Mouse (Mus musculus): ENCODE results near the gene Cramp1l. TPM values are rescaled to one million over a fixed set of nuclear protein-coding genes. Genes with fewer than 3 reads are reported as not detected.

The Cramp1l gene
- polyA plus RNA-seq, 1 experiment, result 4.5 TPM

DNA sequence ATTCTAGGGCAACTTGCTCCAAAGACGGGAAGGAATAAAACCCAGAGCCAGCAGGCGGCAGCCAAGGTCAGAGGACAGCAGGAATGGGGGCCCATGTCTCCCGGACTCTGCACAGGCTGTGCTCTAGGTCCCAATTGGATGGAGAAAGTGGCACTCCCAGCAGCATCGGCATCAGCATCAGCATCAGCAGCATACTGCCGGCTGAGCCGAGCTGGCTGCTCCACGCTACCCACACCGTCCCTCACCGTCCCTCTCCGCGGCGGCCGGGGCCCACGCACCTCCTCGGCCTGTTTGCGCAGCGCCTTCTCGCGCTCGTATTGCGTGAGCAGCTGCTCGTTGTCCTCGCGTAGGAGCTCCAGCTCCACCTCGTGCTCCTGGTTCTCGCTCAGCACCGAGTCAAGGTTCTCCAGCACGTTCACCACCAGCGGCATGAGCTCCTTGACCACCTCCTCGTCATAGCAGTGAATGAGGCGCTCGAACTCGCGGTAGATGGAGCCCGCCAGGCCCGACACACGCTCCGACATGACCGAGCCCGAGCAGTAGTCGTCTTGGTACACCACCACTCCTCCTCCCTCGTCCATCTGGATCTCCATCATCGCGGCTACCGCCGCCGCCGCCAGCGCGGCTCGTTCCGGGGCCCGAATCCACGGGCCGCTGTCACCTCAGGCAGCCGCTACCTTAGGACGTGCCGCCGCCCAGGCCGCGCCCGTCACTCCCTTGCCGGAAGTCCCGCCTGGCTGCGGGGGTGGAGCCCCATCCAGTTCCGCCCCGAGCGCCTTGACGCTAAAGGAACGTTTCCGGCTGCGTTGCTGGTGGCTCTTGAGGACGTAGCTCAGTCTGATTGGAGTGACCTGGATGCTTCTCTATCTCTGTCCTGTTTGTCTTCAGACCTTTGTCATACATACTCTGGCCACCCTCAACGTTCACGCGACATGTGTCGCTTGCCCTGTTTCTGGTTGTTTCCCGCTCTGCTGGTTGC lies 79.0 kb downstream of the Cramp1l start, which contains the start of gene Mapk8ip3:
TSS of gene Mapk8ip3 (minus strand) at position 719 of the 979 bp plus-strand sequence.
- H3K4me3 ChIP-seq (replicated peaks), result peak within 1 kb of the TSS; percentile 100
- no peaks in the 10 kb centered on the region for H3K27me3 ChIP-seq (replicated peaks)
- no peaks in the 10 kb centered on the region for H3K9me3 ChIP-seq
- H3K36me3 ChIP-seq (replicated peaks; ENCODE audit: low read length), result peaks cover 32% of the 10 kb centered on the region
- peaks cover 29% of the 10 kb centered on the region for H3K4me1 ChIP-seq
- TF ChIP-seq GATA1 (IDR thresholded peaks at IDR 0.05; ENCODE audit: borderline replicate concordance, low read length) (no peak), FLI1 (IDR thresholded peaks at IDR 0.05; ENCODE audit: low read length) (peak; percentile 59; the same call in 1 of the 2 replicates)

DNA sequence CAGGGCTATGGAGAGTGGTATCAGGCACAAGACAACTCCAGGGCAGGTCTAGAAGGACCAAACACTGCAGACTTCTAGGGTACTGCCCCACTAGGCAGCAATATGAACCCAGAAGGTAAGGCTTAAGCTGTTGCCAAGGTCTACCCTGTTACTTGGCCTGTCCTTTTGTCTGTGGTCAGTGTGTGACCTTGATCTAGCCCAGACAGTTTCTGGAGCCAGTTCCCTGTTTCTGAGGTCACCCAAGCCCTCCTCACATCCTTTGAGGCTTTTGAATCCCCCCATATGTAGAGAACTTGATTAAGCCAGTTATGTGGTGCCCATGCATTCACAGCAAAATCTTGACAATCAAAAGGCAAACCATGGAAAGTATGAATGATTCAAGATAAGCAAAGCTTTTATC lies 79.9 kb downstream of the Cramp1l start:
- no peaks in the 10 kb centered on the region for H3K9me3 ChIP-seq
- TF ChIP-seq GATA1 (IDR thresholded peaks at IDR 0.05; ENCODE audit: borderline replicate concordance, low read length) (no peak), FLI1 (IDR thresholded peaks at IDR 0.05; ENCODE audit: low read length) (no peak)
- H3K27me3 ChIP-seq (replicated peaks), result no peaks in the 10 kb centered on the region
- H3K4me3 ChIP-seq (replicated peaks), result peak overlapping the region; percentile 100
- H3K4me1 ChIP-seq, result peaks cover 32% of the 10 kb centered on the region
- peaks cover 30% of the 10 kb centered on the region for H3K36me3 ChIP-seq (replicated peaks; ENCODE audit: low read length)

DNA sequence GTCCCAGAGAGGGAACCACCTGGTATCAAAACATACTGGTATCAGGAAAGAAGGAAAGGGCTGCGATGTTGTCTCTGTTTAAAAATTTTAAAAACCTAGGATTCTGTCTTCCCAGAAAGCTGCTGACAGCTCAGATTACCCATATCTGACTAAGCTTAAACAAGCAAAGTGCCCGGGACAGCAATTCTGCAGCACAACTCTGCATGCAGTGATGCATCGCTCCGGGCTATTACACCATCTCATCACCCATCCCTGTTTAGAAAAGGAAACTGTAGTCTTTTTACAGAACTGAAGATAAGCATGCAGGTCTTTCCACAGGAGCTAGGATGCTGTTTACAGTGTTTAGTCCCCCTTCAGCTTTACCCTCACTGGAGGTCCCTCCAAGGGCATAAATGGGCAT lies 80.7 kb downstream of the Cramp1l start:
- peaks cover 37% of the 10 kb centered on the region for H3K4me1 ChIP-seq
- H3K27me3 ChIP-seq (replicated peaks), result no peaks in the 10 kb centered on the region
- peaks cover 27% of the 10 kb centered on the region for H3K36me3 ChIP-seq (replicated peaks; ENCODE audit: low read length)
- H3K9me3 ChIP-seq, result no peaks in the 10 kb centered on the region
- TF ChIP-seq FLI1 (IDR thresholded peaks at IDR 0.05; ENCODE audit: low read length), result no peak
- no peak for TF ChIP-seq GATA1 (IDR thresholded peaks at IDR 0.05; ENCODE audit: borderline replicate concordance, low read length)
- peak overlapping the region; percentile 100 for H3K4me3 ChIP-seq (replicated peaks)

DNA sequence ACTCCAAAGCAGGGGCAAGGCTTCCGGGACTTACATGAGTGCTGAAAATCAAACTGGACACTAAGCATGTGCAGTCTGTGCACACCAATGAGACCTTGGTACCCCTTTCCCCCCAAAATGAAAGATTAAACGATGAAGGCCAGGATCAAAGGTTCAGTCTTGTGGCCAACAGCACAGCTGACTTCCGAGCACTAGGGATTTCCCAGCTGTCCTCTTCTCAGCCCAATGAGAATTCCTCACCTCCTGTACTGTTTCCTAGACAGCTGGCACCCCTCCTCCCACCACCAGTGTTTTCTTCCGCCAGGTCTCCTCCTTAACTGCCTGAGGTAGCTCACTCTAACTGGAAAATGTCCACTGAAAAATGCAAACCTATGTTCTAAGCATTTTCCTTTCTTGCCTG lies 82.4 kb downstream of the Cramp1l start:
- H3K36me3 ChIP-seq (replicated peaks; ENCODE audit: low read length), result peaks cover 38% of the 10 kb centered on the region
- H3K4me1 ChIP-seq, result peaks cover 51% of the 10 kb centered on the region
- no peak overlapping the region for H3K4me3 ChIP-seq (replicated peaks)
- H3K27me3 ChIP-seq (replicated peaks), result no peaks in the 10 kb centered on the region
- H3K9me3 ChIP-seq, result no peaks in the 10 kb centered on the region
- TF ChIP-seq GATA1 (IDR thresholded peaks at IDR 0.05; ENCODE audit: borderline replicate concordance, low read length) (no peak), FLI1 (IDR thresholded peaks at IDR 0.05; ENCODE audit: low read length) (no peak)

DNA sequence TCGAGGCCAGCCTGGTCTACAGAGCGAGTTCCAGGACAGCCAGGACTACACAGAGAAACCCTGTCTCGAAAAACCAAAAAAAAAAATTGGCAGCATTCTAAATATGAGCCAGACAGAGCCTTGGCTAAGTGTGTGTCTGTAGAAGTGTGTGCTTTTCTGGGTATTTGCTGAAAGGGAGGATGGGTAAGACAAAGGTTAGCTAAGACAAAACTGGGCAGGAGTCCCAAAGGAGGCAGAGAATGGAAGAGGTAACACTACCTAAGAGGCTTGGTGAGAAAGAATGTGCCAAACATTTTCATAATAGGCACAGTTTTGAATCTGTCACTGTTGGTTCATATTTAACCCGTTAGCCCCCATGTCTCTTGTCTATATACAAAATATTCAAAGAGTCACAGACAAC lies 83.2 kb downstream of the Cramp1l start:
- no peaks in the 10 kb centered on the region for H3K27me3 ChIP-seq (replicated peaks)
- peaks cover 51% of the 10 kb centered on the region for H3K4me1 ChIP-seq
- no peaks in the 10 kb centered on the region for H3K9me3 ChIP-seq
- peaks cover 45% of the 10 kb centered on the region for H3K36me3 ChIP-seq (replicated peaks; ENCODE audit: low read length)
- no peak overlapping the region for H3K4me3 ChIP-seq (replicated peaks)
- TF ChIP-seq GATA1 (IDR thresholded peaks at IDR 0.05; ENCODE audit: borderline replicate concordance, low read length) (no peak), FLI1 (IDR thresholded peaks at IDR 0.05; ENCODE audit: low read length) (no peak)

DNA sequence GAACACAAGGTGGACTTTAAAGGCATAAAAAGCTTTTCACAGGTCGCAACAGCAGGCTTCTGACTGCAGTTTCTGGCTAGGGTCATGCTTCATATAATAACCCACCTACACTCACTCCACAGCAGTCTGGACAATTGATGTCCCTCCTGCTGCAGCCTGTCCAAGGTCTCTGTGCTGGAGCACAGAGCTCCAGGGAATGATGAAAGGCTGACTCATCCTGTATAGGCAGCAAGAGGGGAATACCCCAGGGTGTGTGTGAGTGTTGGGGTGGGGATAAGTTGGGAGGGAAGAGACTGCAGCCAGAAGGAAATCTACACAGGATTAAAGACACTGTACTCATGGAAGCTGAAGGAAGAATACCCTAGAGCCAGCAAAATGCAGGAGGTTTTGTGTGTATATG lies 86.1 kb downstream of the Cramp1l start:
- Histone ChIP-seq H3K9me3 (no peaks in the 10 kb centered on the region), H3K27me3 (replicated peaks) (no peaks in the 10 kb centered on the region), H3K36me3 (replicated peaks; ENCODE audit: low read length) (peaks cover 71% of the 10 kb centered on the region), H3K4me3 (replicated peaks) (peak overlapping the region; percentile 18), H3K4me1 (peaks cover 38% of the 10 kb centered on the region)
- TF ChIP-seq FLI1 (IDR thresholded peaks at IDR 0.05; ENCODE audit: low read length) (no peak), GATA1 (IDR thresholded peaks at IDR 0.05; ENCODE audit: borderline replicate concordance, low read length) (no peak)

DNA sequence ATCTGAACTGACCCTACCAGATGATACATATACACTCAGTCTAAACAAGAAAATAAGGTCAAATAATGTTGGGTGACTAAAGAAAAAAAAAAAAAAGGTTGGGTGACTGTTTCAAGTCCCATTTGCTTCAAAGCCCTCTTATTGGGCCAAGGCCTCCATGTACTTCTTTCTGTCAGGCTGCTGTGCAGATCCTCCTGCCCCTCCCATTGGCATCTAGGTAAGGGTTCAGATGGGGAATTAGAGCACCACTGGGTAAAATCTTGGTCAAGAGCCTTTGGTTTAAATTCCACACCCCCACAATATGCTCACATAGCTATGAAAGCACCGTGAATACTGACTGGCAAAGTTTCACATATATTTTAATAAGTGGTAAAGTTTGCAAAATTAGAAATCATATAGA lies 92.3 kb downstream of the Cramp1l start:
- no peaks in the 10 kb centered on the region for H3K9me3 ChIP-seq
- H3K36me3 ChIP-seq (replicated peaks; ENCODE audit: low read length), result peaks cover 96% of the 10 kb centered on the region
- H3K27me3 ChIP-seq (replicated peaks), result no peaks in the 10 kb centered on the region
- peaks cover 4% of the 10 kb centered on the region; the same call in 1 of the 2 replicates for H3K4me1 ChIP-seq
- H3K4me3 ChIP-seq (replicated peaks), result no peak overlapping the region
- TF ChIP-seq GATA1 (IDR thresholded peaks at IDR 0.05; ENCODE audit: borderline replicate concordance, low read length), result no peak
- no peak for TF ChIP-seq FLI1 (IDR thresholded peaks at IDR 0.05; ENCODE audit: low read length)

DNA sequence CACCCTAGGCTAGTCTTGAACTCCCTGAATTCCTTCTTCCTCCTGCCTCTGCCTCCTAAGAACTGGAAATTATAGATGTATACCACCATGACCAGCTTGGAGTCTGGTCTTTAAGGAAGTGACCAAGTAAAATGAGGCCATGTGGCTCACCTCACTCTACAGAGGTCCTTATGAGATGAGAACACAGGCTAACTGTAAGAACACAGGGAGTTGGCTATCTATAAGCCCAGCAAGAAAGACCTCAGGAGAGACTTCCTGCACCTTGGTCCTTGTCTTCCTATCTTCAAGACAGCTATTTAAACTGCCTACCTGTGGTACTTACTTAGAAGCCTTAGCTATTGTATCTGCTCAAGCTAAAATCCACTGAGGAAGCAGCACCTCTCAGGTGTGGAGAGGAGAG lies 101.6 kb downstream of the Cramp1l start:
- Histone ChIP-seq H3K4me3 (replicated peaks) (peak overlapping the region; percentile 81), H3K36me3 (replicated peaks; ENCODE audit: low read length) (peaks cover 99% of the 10 kb centered on the region), H3K9me3 (no peaks in the 10 kb centered on the region), H3K4me1 (peaks cover 68% of the 10 kb centered on the region), H3K27me3 (replicated peaks) (no peaks in the 10 kb centered on the region)
- TF ChIP-seq GATA1 (IDR thresholded peaks at IDR 0.05; ENCODE audit: borderline replicate concordance, low read length), result no peak; the same call in 2 of the 3 replicates
- TF ChIP-seq FLI1 (IDR thresholded peaks at IDR 0.05; ENCODE audit: low read length), result no peak

Other genes with a start within 250 kb of the Cramp1l start
- not detected in 2 replicates for gene Meiob, start 211.5 kb downstream of the Cramp1l start, polyA plus RNA-seq (2012; ENCODE audit: insufficient read depth, low replicate concordance)
- gene Hagh, start 175.6 kb downstream of the Cramp1l start, polyA plus RNA-seq (2012; ENCODE audit: insufficient read depth, low replicate concordance), result 7.5 and 29.1 TPM in 2 replicates
- gene Fahd1, start 165.4 kb downstream of the Cramp1l start, polyA plus RNA-seq (2012; ENCODE audit: insufficient read depth, low replicate concordance), result 2.0 and 2.8 TPM in 2 replicates
- 0.25 TPM in 1 of 2 replicates, not detected in the other for gene Igfals, start 149.8 kb downstream of the Cramp1l start, polyA plus RNA-seq (2012; ENCODE audit: insufficient read depth, low replicate concordance)
- gene Nubp2, start 129.4 kb downstream of the Cramp1l start, polyA plus RNA-seq (2012; ENCODE audit: insufficient read depth, low replicate concordance), result 58.9 and 67.0 TPM in 2 replicates
- 18.7 and 57.4 TPM in 2 replicates for gene Spsb3, start 129.1 kb downstream of the Cramp1l start, polyA plus RNA-seq (2012; ENCODE audit: insufficient read depth, low replicate concordance)
- 5.8 and 10.0 TPM in 2 replicates for gene Eme2, start 120.7 kb downstream of the Cramp1l start, polyA plus RNA-seq (2012; ENCODE audit: insufficient read depth, low replicate concordance)
- gene Mrps34, start 120.7 kb downstream of the Cramp1l start, polyA plus RNA-seq (2012; ENCODE audit: insufficient read depth, low replicate concordance), result 75.3 and 168 TPM in 2 replicates
- 18.4 TPM in 1 of 2 replicates, not detected in the other for gene Nme3, start 119.3 kb downstream of the Cramp1l start, polyA plus RNA-seq (2012; ENCODE audit: insufficient read depth, low replicate concordance)
- 20.5 and 36.6 TPM in 2 replicates for gene Mapk8ip3, start 78.8 kb downstream of the Cramp1l start, polyA plus RNA-seq (2012; ENCODE audit: insufficient read depth, low replicate concordance)
- gene Jpt2, start 55.1 kb downstream of the Cramp1l start, polyA plus RNA-seq (2012; ENCODE audit: insufficient read depth, low replicate concordance), result 3.5 and 8.6 TPM in 2 replicates
- 6.9 and 7.4 TPM in 2 replicates for gene Ift140, start 297 bp upstream of the Cramp1l start, polyA plus RNA-seq (2012; ENCODE audit: insufficient read depth, low replicate concordance)
- not detected in 2 replicates for gene Tmem204, start 67.8 kb upstream of the Cramp1l start, polyA plus RNA-seq (2012; ENCODE audit: insufficient read depth, low replicate concordance)
- gene Telo2, start 100.2 kb upstream of the Cramp1l start, polyA plus RNA-seq (2012; ENCODE audit: insufficient read depth, low replicate concordance), result 9.1 and 27.2 TPM in 2 replicates
- gene Ptx4, start 105.0 kb upstream of the Cramp1l start, polyA plus RNA-seq (2012; ENCODE audit: insufficient read depth, low replicate concordance), result 0.12 TPM in 1 of 2 replicates, not detected in the other
- gene Clcn7, start 117.6 kb upstream of the Cramp1l start, polyA plus RNA-seq (2012; ENCODE audit: insufficient read depth, low replicate concordance), result 17.8 and 22.0 TPM in 2 replicates
- not detected in 2 replicates for gene Ccdc154, start 146.7 kb upstream of the Cramp1l start, polyA plus RNA-seq (2012; ENCODE audit: insufficient read depth, low replicate concordance)
- gene Gm38655, start 159.7 kb upstream of the Cramp1l start, polyA plus RNA-seq (2012; ENCODE audit: insufficient read depth, low replicate concordance), result not detected in 2 replicates
- gene BC003965, start 168.8 kb upstream of the Cramp1l start, polyA plus RNA-seq (2012; ENCODE audit: insufficient read depth, low replicate concordance), result 31.5 and 33.2 TPM in 2 replicates
- gene Unkl, start 172.6 kb upstream of the Cramp1l start, polyA plus RNA-seq (2012; ENCODE audit: insufficient read depth, low replicate concordance), result 20.2 and 51.9 TPM in 2 replicates
- gene Gnptg, start 224.3 kb upstream of the Cramp1l start, polyA plus RNA-seq (2012; ENCODE audit: insufficient read depth, low replicate concordance), result 27.2 and 30.1 TPM in 2 replicates
- gene Tsr3, start 224.4 kb upstream of the Cramp1l start, polyA plus RNA-seq (2012; ENCODE audit: insufficient read depth, low replicate concordance), result 12.5 and 25.4 TPM in 2 replicates
- gene Baiap3, start 240.6 kb upstream of the Cramp1l start, polyA plus RNA-seq (2012; ENCODE audit: insufficient read depth, low replicate concordance), result 1.7 and 2.7 TPM in 2 replicates